ENCODE assay signal across 13 mouse cellular contexts in the genomic region with DNA sequence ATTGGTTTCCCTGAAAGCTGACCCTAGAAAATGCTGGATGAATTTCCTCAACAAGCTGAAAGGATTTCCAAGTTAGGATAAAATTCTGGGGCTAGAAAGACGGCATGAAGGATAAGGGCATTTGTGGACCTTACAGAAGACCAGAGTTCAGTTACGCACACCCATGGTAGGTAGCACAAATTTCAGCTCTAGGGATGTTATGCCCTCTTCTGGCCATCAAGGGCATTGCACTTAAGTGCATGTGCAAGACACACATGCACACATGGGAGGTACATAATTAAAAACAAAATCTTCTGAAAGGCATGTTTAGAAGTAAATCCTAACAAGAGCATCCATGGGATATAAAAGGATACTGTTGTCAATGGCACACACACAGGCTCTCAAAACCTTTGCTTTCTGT. TPM values are rescaled to one million over a fixed set of nuclear protein-coding genes. Genes with fewer than 3 reads are reported as not detected.
A peak's percentile ranks its signal among the peaks of the same experiment; 100 is the strongest.
DNase-seq lines count a peak whose midpoint lies in the region; ATAC-seq and TF ChIP-seq lines count a peak whose summit lies in the region.
"Had no signal": no experiment of that assay in that cellular context is flagged by ENCODE, and none has a peak within 500 bp of the region (broad histone marks: within the 10 kb centered on the region; RNA-seq: fewer than 3 reads in every experiment).

No protein-coding gene starts in this region.

- WGBS in heart, embryonic 10.5 days = 84% methylated on average over 2 of the region's 2 CpGs
- WGBS in heart, embryonic 12.5 days = 90% methylated on average over 2 of the region's 2 CpGs
- 92% methylated on average over 2 of the region's 2 CpGs for WGBS in midbrain, postnatal 0 days
- WGBS in midbrain, embryonic 16.5 days = 95% methylated on average over 2 of the region's 2 CpGs

- no peak for ATAC-seq in heart, embryonic 12.5 days (ENCODE audit: insufficient number of reproducible peaks, low FRiP score)
- no peak for ATAC-seq in midbrain, postnatal 0 days (ENCODE audit: low FRiP score)
- no peak for ATAC-seq in midbrain, embryonic 16.5 days
- ATAC-seq: inflammation-experienced regulatory T-cells, adult 6 months; midbrain, embryonic 13.5 days had no signal

- H3K27ac ChIP-seq in heart, embryonic 10.5 days = no peak overlapping the region
- no peak overlapping the region for H3K27ac ChIP-seq in heart, embryonic 12.5 days (ENCODE audit: poor library complexity, severe bottlenecking)
- H3K27ac ChIP-seq in midbrain, postnatal 0 days (ENCODE audit: low read depth, low read length) = no peak overlapping the region
- no peak overlapping the region for H3K27ac ChIP-seq in midbrain, embryonic 16.5 days (ENCODE audit: low read length)
- H3K27ac ChIP-seq: limb, embryonic 12.5 days had no signal

- H3K9ac ChIP-seq in heart, embryonic 12.5 days = no peak overlapping the region
- H3K9ac ChIP-seq in midbrain, postnatal 0 days (replicated peaks; ENCODE audit: low read length, poor library complexity, severe bottlenecking) = no peak overlapping the region
- H3K9ac ChIP-seq in midbrain, embryonic 16.5 days (ENCODE audit: low read depth, low read length) = no peak overlapping the region
- H3K9ac ChIP-seq: limb, embryonic 12.5 days; midbrain, embryonic 13.5 days had no signal

- peaks cover 13% of the 10 kb centered on the region for H3K4me1 ChIP-seq in heart, embryonic 10.5 days
- H3K4me1 ChIP-seq in heart, embryonic 12.5 days (replicated peaks) = no peaks in the 10 kb centered on the region; the same call in none of the 2 replicates
- no peaks in the 10 kb centered on the region for H3K4me1 ChIP-seq in midbrain, postnatal 0 days (ENCODE audit: insufficient read depth, low read length)
- H3K4me1 ChIP-seq in midbrain, embryonic 16.5 days (ENCODE audit: control insufficient read depth, insufficient read depth, low read length) = no peaks in the 10 kb centered on the region; the same call in 1 of the 2 replicates

- no peak overlapping the region for H3K4me3 ChIP-seq in heart, embryonic 10.5 days
- no peak overlapping the region for H3K4me3 ChIP-seq in heart, embryonic 12.5 days
- H3K4me3 ChIP-seq in midbrain, postnatal 0 days (ENCODE audit: low read depth, low read length) = no peak overlapping the region
- no peak overlapping the region for H3K4me3 ChIP-seq in midbrain, embryonic 16.5 days (ENCODE audit: low read depth, low read length)
- H3K4me3 ChIP-seq: limb, embryonic 12.5 days; midbrain, embryonic 13.5 days had no signal

- intact Hi-C loops in gastrocnemius, postnatal 14 days (cut with DNase I; ENCODE audit: low total_unique reads) = no loop called here

- no peak overlapping the region for H3K4me2 ChIP-seq in heart, embryonic 12.5 days
- no peak overlapping the region for H3K4me2 ChIP-seq in midbrain, postnatal 0 days (ENCODE audit: low read depth, low read length, poor library complexity, severe bottlenecking)
- H3K4me2 ChIP-seq in midbrain, embryonic 16.5 days (ENCODE audit: low read length) = no peak overlapping the region
- H3K4me2 ChIP-seq: limb, embryonic 12.5 days; midbrain, embryonic 13.5 days had no signal

- no peaks in the 10 kb centered on the region for H3K9me3 ChIP-seq in heart, embryonic 10.5 days
- H3K9me3 ChIP-seq in heart, embryonic 12.5 days (replicated peaks) = 0 out of 2 replicates have a peak, but pooled peaks cover 2% of the 10 kb centered on the region
- H3K9me3 ChIP-seq in midbrain, postnatal 0 days (ENCODE audit: low read length) = no peaks in the 10 kb centered on the region
- H3K9me3 ChIP-seq in midbrain, embryonic 16.5 days (replicated peaks; ENCODE audit: control insufficient read depth, low read length, poor library complexity, severe bottlenecking) = no peaks in the 10 kb centered on the region
- H3K9me3 ChIP-seq: limb, embryonic 12.5 days had no signal

- peak; percentile 71 for TF ChIP-seq CTCF in midbrain, postnatal 0 days (IDR thresholded peaks at IDR 0.05)

- DNase-seq in heart, embryonic 10.5 days (ENCODE audit: low spot score) = peak; percentile 64
- no peak for DNase-seq in midbrain, postnatal 0 days (ENCODE audit: low spot score)
- DNase-seq in c-Kit-positive CD71-positive TER-119-negative erythroid progenitor cells, embryonic 14.5 days (ENCODE audit: low read depth) = peak; percentile 4
- peak; percentile 60 for DNase-seq in thymus, postnatal 14 days
- DNase-seq in adrenal gland, postnatal 4 days (ENCODE audit: low spot score in 2 of 2) = no peak
- no peak for DNase-seq in gastrocnemius, postnatal 14 days

- no peaks in the 10 kb centered on the region for H3K36me3 ChIP-seq in heart, embryonic 10.5 days
- H3K36me3 ChIP-seq in heart, embryonic 12.5 days = no peaks in the 10 kb centered on the region
- 0 out of 2 replicates have a peak, but pooled peaks cover 4% of the 10 kb centered on the region for H3K36me3 ChIP-seq in midbrain, postnatal 0 days (ENCODE audit: insufficient read depth, low read length)
- peaks cover 2% of the 10 kb centered on the region for H3K36me3 ChIP-seq in midbrain, embryonic 16.5 days (ENCODE audit: control insufficient read depth, insufficient read depth, low read length)
- H3K36me3 ChIP-seq: limb, embryonic 12.5 days had no signal

- no peaks in the 10 kb centered on the region for H3K27me3 ChIP-seq in heart, embryonic 10.5 days (ENCODE audit: insufficient read depth, poor library complexity, severe bottlenecking)
- no peaks in the 10 kb centered on the region for H3K27me3 ChIP-seq in heart, embryonic 12.5 days (replicated peaks)
- no peaks in the 10 kb centered on the region for H3K27me3 ChIP-seq in midbrain, postnatal 0 days (ENCODE audit: insufficient read depth, low read length)
- H3K27me3 ChIP-seq in midbrain, embryonic 16.5 days (ENCODE audit: control insufficient read depth, insufficient read depth, low read depth, low read length) = no peaks in the 10 kb centered on the region
- H3K27me3 ChIP-seq: limb, embryonic 12.5 days; midbrain, embryonic 13.5 days had no signal

RNA-seq across cellular contexts. Expression of gene Sult6b2, which starts 54.6 kb away (rescaled TPM):
- 0.06 TPM in 1 of 2 replicates, not detected in the other for polyA plus RNA-seq in heart, embryonic 10.5 days (2016; fragmentation: Nextera tagmentation; extraction: Ambion mirVana)
- 0.08 and 0.21 TPM in 2 replicates for polyA plus RNA-seq in heart, embryonic 12.5 days (2016; fragmentation: Nextera tagmentation; extraction: Ambion mirVana)
- not detected in 2 replicates for total RNA-seq in midbrain, postnatal 0 days (2014; rRNA removed)
- 0.12 and 0.33 TPM in 2 replicates for polyA plus RNA-seq in midbrain, postnatal 0 days (2015; fragmentation: Nextera tagmentation; extraction: Ambion mirVana)
- polyA plus RNA-seq in midbrain, embryonic 16.5 days (2015; fragmentation: Nextera tagmentation; extraction: Ambion mirVana) = 0.24 and 0.25 TPM in 2 replicates
- not detected for total RNA-seq in adrenal gland, postnatal 4 days (2021)
- total RNA-seq in gastrocnemius, postnatal 14 days (2021) = not detected
- polyA plus RNA-seq: gonadal fat pad, adult 2 months; inflammation-experienced regulatory T-cells, adult 6 months; limb, embryonic 12.5 days; urinary bladder, adult 2 months had no signal

Comparison
In these comparisons a context has a peak if more than half of its experiments do, and no peak if none do; other contexts are left out.
1. DNase-seq: peak in heart, embryonic 10.5 days (single experiment), c-Kit-positive CD71-positive TER-119-negative erythroid progenitor cells, embryonic 14.5 days (single experiment) and thymus, postnatal 14 days (single experiment); none in midbrain, postnatal 0 days (single experiment), adrenal gland, postnatal 4 days (0 of 2) and gastrocnemius, postnatal 14 days (single experiment).